Mouse (Mus musculus): ENCODE measurements at regions not wholly inside any gene's neighbourhood (a gene's known extent, or its start where the extent isn't known, plus 50 kb on each side); places are given as distances from the start of the nearest gene placed in this dataset.

- Histone ChIP-seq H3K27me3 (ENCODE audit: control insufficient read depth, insufficient read depth, low read depth, low read length) (no peaks in the 10 kb centered on the region), H3K9me3 (ENCODE audit: control insufficient read depth, low read length) (no peaks in the 10 kb centered on the region), H3K4me2 (ENCODE audit: low read depth, low read length) (no peak overlapping the region), H3K36me3 (ENCODE audit: control insufficient read depth, insufficient read depth, low read length) (no peaks in the 10 kb centered on the region), H3K9ac (ENCODE audit: low read length) (no peak overlapping the region), H3K4me3 (ENCODE audit: low read length) (no peak overlapping the region), H3K4me1 (replicated peaks; ENCODE audit: control insufficient read depth, insufficient read depth, low read length) (no peaks in the 10 kb centered on the region), H3K27ac (ENCODE audit: low read length) (no peak overlapping the region)
- no peak for ATAC-seq (ENCODE audit: low read depth)
Observed at GRCm38 (mm10) chr7:136541876-136542655, 352.3 kb upstream of the Mgmt start.

GRCm38 (mm10) chr7:136542896-136543295 lies 351.5 kb upstream of the Mgmt start:
- WGBS: 71% methylated on average over 7 of the region's 7 CpGs
- Histone ChIP-seq H3K36me3 (ENCODE audit: control insufficient read depth, insufficient read depth, low read length) (no peaks in the 10 kb centered on the region), H3K27ac (ENCODE audit: low read length) (no peak overlapping the region), H3K9me3 (ENCODE audit: control insufficient read depth, low read length) (no peaks in the 10 kb centered on the region), H3K4me2 (ENCODE audit: low read depth, low read length) (no peak overlapping the region), H3K4me3 (ENCODE audit: low read length) (no peak overlapping the region), H3K4me1 (replicated peaks; ENCODE audit: control insufficient read depth, insufficient read depth, low read length) (no peaks in the 10 kb centered on the region), H3K27me3 (ENCODE audit: control insufficient read depth, insufficient read depth, low read depth, low read length) (no peaks in the 10 kb centered on the region), H3K9ac (ENCODE audit: low read length) (no peak overlapping the region)
- no peak for ATAC-seq (ENCODE audit: low read depth)

- WGBS: 18% methylated on average over 3 of the region's 3 CpGs
- H3K4me2 ChIP-seq (ENCODE audit: low read depth, low read length): no peak overlapping the region
- H3K4me1 ChIP-seq (replicated peaks; ENCODE audit: control insufficient read depth, insufficient read depth, low read length): no peaks in the 10 kb centered on the region
- no peak overlapping the region for H3K9ac ChIP-seq (ENCODE audit: low read length)
- ATAC-seq (ENCODE audit: low read depth): peak; percentile 62
- H3K27me3 ChIP-seq (ENCODE audit: control insufficient read depth, insufficient read depth, low read depth, low read length): no peaks in the 10 kb centered on the region
- H3K27ac ChIP-seq (ENCODE audit: low read length): no peak overlapping the region
- no peaks in the 10 kb centered on the region for H3K9me3 ChIP-seq (ENCODE audit: control insufficient read depth, low read length)
- H3K36me3 ChIP-seq (ENCODE audit: control insufficient read depth, insufficient read depth, low read length): no peaks in the 10 kb centered on the region
- no peak overlapping the region for H3K4me3 ChIP-seq (ENCODE audit: low read length)
Observed at GRCm38 (mm10) chr7:136547837-136548236, 346.6 kb upstream of the Mgmt start.

- 6% methylated on average over 4 of the region's 4 CpGs for WGBS
- H3K27me3 ChIP-seq (ENCODE audit: control insufficient read depth, insufficient read depth, low read depth, low read length): no peaks in the 10 kb centered on the region
- H3K4me3 ChIP-seq (ENCODE audit: low read length): no peak overlapping the region
- H3K4me2 ChIP-seq (ENCODE audit: low read depth, low read length): no peak overlapping the region
- no peak for ATAC-seq (ENCODE audit: low read depth)
- H3K27ac ChIP-seq (ENCODE audit: low read length): no peak overlapping the region
- no peaks in the 10 kb centered on the region; the same call in 1 of the 2 replicates for H3K4me1 ChIP-seq (replicated peaks; ENCODE audit: control insufficient read depth, insufficient read depth, low read length)
- H3K9ac ChIP-seq (ENCODE audit: low read length): no peak overlapping the region
- no peaks in the 10 kb centered on the region for H3K9me3 ChIP-seq (ENCODE audit: control insufficient read depth, low read length)
- no peaks in the 10 kb centered on the region for H3K36me3 ChIP-seq (ENCODE audit: control insufficient read depth, insufficient read depth, low read length)
Observed at GRCm38 (mm10) chr7:136556436-136556835, 338.0 kb upstream of the Mgmt start.

- H3K27me3 ChIP-seq (ENCODE audit: control insufficient read depth, insufficient read depth, low read depth, low read length): no peaks in the 10 kb centered on the region
- no peak overlapping the region for H3K4me2 ChIP-seq (ENCODE audit: low read depth, low read length)
- H3K9me3 ChIP-seq (ENCODE audit: control insufficient read depth, low read length): no peaks in the 10 kb centered on the region
- ATAC-seq (ENCODE audit: low read depth): no peak
- no peak overlapping the region for H3K27ac ChIP-seq (ENCODE audit: low read length)
- no peaks in the 10 kb centered on the region; the same call in 1 of the 2 replicates for H3K4me1 ChIP-seq (replicated peaks; ENCODE audit: control insufficient read depth, insufficient read depth, low read length)
- no peaks in the 10 kb centered on the region for H3K36me3 ChIP-seq (ENCODE audit: control insufficient read depth, insufficient read depth, low read length)
- H3K4me3 ChIP-seq (ENCODE audit: low read length): no peak overlapping the region
- 72% methylated on average over 6 of the region's 6 CpGs for WGBS
- H3K9ac ChIP-seq (ENCODE audit: low read length): no peak overlapping the region
Observed at GRCm38 (mm10) chr7:136559536-136559935, 334.9 kb upstream of the Mgmt start.

GRCm38 (mm10) chr7:136570911-136571310 lies 323.5 kb upstream of the Mgmt start:
- no peak overlapping the region for H3K4me2 ChIP-seq (ENCODE audit: low read depth, low read length)
- H3K27ac ChIP-seq (ENCODE audit: low read length): no peak overlapping the region
- no peaks in the 10 kb centered on the region for H3K9me3 ChIP-seq (ENCODE audit: control insufficient read depth, low read length)
- H3K4me1 ChIP-seq (replicated peaks; ENCODE audit: control insufficient read depth, insufficient read depth, low read length): no peaks in the 10 kb centered on the region
- 33% methylated on average over 7 of the region's 7 CpGs for WGBS
- no peaks in the 10 kb centered on the region for H3K36me3 ChIP-seq (ENCODE audit: control insufficient read depth, insufficient read depth, low read length)
- no peak for ATAC-seq (ENCODE audit: low read depth)
- no peak overlapping the region for H3K9ac ChIP-seq (ENCODE audit: low read length)
- H3K27me3 ChIP-seq (ENCODE audit: control insufficient read depth, insufficient read depth, low read depth, low read length): no peaks in the 10 kb centered on the region
- no peak overlapping the region for H3K4me3 ChIP-seq (ENCODE audit: low read length)

DNA sequence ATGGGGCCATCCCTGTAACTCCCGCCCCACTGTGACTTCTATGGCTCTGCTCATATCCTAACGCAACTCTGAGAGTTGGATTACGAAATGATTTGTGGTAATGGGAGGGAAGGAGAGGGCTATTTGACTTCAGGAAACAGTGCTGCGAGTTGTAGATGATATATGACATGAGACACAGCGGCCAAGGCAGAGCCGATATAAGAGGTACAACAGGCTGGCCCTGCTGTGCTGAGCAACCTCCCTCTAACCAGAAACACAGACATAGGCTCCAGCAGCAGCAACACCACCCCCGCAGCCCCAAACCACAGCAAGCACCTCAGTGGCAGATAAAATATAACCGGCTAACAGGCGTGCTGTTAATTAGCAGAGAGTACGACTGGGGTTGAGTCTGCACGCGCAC lies 312.5 kb upstream of the Mgmt start:
- peak; percentile 61 for ATAC-seq (ENCODE audit: low read depth)
- Histone ChIP-seq H3K9ac (ENCODE audit: low read length) (no peak overlapping the region), H3K4me3 (ENCODE audit: low read length) (no peak overlapping the region), H3K27me3 (ENCODE audit: control insufficient read depth, insufficient read depth, low read depth, low read length) (peaks cover 27% of the 10 kb centered on the region), H3K9me3 (ENCODE audit: control insufficient read depth, low read length) (no peaks in the 10 kb centered on the region), H3K4me1 (replicated peaks; ENCODE audit: control insufficient read depth, insufficient read depth, low read length) (no peaks in the 10 kb centered on the region), H3K4me2 (ENCODE audit: low read depth, low read length) (no peak overlapping the region), H3K36me3 (ENCODE audit: control insufficient read depth, insufficient read depth, low read length) (no peaks in the 10 kb centered on the region), H3K27ac (ENCODE audit: low read length) (no peak overlapping the region)
- WGBS: 56% methylated on average over 12 of the region's 12 CpGs

- H3K27ac ChIP-seq (ENCODE audit: low read length): no peak overlapping the region
- no peaks in the 10 kb centered on the region for H3K4me1 ChIP-seq (replicated peaks; ENCODE audit: control insufficient read depth, insufficient read depth, low read length)
- no peak overlapping the region for H3K4me3 ChIP-seq (ENCODE audit: low read length)
- ATAC-seq (ENCODE audit: low read depth): no peak
- 54% methylated on average over 17 of the region's 17 CpGs for WGBS
- no peak overlapping the region for H3K4me2 ChIP-seq (ENCODE audit: low read depth, low read length)
- no peaks in the 10 kb centered on the region for H3K36me3 ChIP-seq (ENCODE audit: control insufficient read depth, insufficient read depth, low read length)
- H3K27me3 ChIP-seq (ENCODE audit: control insufficient read depth, insufficient read depth, low read depth, low read length): peaks cover 27% of the 10 kb centered on the region
- H3K9me3 ChIP-seq (ENCODE audit: control insufficient read depth, low read length): no peaks in the 10 kb centered on the region
- no peak overlapping the region for H3K9ac ChIP-seq (ENCODE audit: low read length)
Observed at GRCm38 (mm10) chr7:136584361-136584760, 310.1 kb upstream of the Mgmt start.

DNA sequence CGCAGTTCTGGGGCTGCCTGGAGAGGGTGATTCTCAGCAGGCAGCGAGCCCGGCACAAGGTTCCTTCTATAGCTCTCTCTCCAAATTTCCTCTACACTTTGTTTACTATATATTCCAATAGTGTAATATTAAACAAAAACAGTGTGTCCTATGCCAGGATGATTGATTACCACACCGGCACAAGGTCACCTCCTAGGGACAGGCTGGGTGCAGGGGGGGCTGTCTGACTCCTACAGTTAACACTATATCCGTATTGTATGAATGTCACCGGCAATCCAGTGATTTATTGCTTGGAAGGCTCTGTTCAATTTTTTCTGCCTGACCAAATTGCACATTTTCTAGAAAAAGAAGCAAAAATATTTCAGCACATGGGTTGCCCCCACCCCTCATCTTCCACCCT lies 305.9 kb upstream of the Mgmt start:
- no peaks in the 10 kb centered on the region for H3K36me3 ChIP-seq (ENCODE audit: control insufficient read depth, insufficient read depth, low read length)
- WGBS: 59% methylated on average over 6 of the region's 6 CpGs

GRCm38 (mm10) chr7:136590947-136591346 lies 303.5 kb upstream of the Mgmt start:
- Histone ChIP-seq H3K27me3 (ENCODE audit: control insufficient read depth, insufficient read depth, low read depth, low read length) (no peaks in the 10 kb centered on the region), H3K36me3 (ENCODE audit: control insufficient read depth, insufficient read depth, low read length) (no peaks in the 10 kb centered on the region), H3K4me2 (ENCODE audit: low read depth, low read length) (no peak overlapping the region), H3K9ac (ENCODE audit: low read length) (no peak overlapping the region), H3K4me3 (ENCODE audit: low read length) (no peak overlapping the region), H3K27ac (ENCODE audit: low read length) (no peak overlapping the region), H3K4me1 (replicated peaks; ENCODE audit: control insufficient read depth, insufficient read depth, low read length) (no peaks in the 10 kb centered on the region), H3K9me3 (ENCODE audit: control insufficient read depth, low read length) (no peaks in the 10 kb centered on the region)
- ATAC-seq (ENCODE audit: low read depth): no peak

More for the DNA sequence above, 305.9 kb upstream of the Mgmt start:
- Histone ChIP-seq H3K9me3 (ENCODE audit: control insufficient read depth, low read length) (no peaks in the 10 kb centered on the region), H3K27ac (ENCODE audit: low read length) (no peak overlapping the region), H3K4me2 (ENCODE audit: low read depth, low read length) (no peak overlapping the region), H3K4me3 (ENCODE audit: low read length) (no peak overlapping the region), H3K9ac (ENCODE audit: low read length) (no peak overlapping the region), H3K4me1 (replicated peaks; ENCODE audit: control insufficient read depth, insufficient read depth, low read length) (no peaks in the 10 kb centered on the region), H3K27me3 (ENCODE audit: control insufficient read depth, insufficient read depth, low read depth, low read length) (peaks cover 15% of the 10 kb centered on the region)
- no peak for ATAC-seq (ENCODE audit: low read depth)
